Mouse (Mus musculus) cerebral cortex, adult 2 months (tissue): ENCODE results near the gene Exd2.

Experiments
- WGBS: fragments of 180-500 bp; shearing (Covaris S2); methylation state at CpG from one replicate; pipeline ENCODE4 v1.1.7; 2018; 5-methylcytosine and 5-hydroxymethylcytosine counted together

Exd2 gene

DNA sequence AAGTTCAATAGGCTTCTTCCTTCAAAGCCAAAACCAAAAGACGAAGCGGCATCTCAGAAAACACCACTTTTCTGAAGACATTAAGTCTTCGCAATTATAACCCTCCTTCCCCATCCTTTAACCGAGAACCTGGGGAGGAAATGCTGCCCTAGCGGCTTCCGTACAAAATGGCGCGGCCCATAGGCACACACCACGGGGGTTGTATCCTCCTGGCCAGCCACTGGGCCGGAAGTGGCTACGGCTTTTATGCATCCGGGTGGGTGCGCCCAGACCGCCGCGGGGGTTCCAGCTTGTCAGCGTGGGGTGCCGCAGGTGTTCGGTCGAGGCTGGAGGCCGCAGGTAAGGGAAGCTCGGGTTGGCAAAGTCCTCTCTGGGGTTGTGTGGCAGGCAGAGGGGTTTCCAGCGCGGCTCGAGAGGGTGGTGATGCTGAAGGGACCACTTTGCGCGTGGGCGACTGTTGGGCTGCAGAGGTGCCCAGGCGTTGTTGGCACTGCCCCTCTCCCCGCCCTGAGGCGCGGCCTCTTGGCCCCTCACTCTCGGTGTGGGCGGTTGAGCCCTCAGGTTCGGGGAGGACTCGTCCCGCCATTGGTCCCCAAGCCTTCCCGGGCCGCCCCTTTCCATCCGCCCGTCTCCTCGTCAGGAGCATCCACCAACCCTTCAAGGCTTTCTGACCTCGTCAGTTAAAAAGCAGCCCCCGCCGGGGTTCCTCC lies at the start of gene Exd2:
Exd2 (plus strand) TSS at position 154 of the 710 bp plus-strand sequence.
- WGBS, result under 1% methylated on average over 45 of the region's 45 CpGs

DNA sequence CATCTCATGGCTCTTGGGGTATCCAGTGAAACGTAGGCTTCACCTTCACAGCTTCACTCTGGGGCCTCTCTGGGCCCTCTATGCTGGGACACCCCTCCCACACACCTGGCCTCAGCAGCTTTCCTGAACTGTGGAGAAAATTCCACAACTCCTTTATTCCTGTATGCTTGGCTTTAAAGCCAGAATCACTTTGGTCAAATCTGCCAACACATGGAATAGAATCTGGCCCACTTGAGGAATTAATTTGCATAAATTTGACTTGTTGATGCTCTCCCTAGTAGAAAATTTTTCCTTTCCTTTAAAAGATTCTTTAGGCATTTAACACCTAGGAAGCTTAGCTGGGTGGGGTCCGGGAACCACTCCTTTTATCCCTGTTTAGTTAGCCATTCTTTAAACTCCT lies 47.8 kb upstream of the Exd2 start:
- 57% methylated on average over 2 of the region's 2 CpGs for WGBS

DNA sequence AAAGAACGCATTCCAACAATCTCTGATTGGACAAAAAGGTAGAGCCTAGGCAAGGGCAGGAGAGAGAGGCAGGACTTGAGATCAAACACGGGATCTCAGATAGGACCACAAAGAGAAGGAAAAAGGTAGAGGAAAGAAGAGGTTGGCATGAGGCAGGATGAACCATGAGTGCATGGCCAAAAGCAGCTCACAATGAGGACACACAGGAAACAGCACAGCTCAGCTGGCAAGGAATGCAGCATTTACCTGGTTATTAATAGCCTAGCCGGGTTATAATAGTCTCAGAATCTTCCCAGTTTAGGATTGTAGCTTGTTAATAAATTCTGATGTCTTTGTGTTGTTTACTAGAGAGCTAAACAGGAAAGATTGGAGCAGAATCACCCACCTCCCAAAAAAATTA lies 35.2 kb upstream of the Exd2 start:
- 78% methylated on average over 3 of the region's 3 CpGs for WGBS

DNA sequence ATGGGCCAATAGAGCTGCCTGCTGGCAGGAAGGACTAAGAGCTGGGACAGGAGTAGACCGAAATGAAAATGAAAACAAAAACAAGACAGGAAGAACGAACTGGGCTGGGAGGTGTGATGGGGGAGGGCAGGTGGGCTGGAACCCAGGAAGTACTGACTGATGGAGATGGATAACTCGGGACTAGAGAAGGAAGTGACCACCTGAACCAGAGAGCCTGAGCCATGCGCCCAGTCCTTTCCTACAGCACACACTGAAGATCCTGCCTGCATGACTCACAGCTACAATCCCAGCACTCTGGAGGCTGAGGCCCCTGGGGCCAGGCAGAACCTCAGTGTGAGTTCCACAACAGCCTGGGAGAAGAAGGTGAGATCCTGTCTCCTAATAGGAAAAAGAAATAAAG lies 29.6 kb upstream of the Exd2 start:
- 42% methylated on average over 4 of the region's 4 CpGs for WGBS

DNA sequence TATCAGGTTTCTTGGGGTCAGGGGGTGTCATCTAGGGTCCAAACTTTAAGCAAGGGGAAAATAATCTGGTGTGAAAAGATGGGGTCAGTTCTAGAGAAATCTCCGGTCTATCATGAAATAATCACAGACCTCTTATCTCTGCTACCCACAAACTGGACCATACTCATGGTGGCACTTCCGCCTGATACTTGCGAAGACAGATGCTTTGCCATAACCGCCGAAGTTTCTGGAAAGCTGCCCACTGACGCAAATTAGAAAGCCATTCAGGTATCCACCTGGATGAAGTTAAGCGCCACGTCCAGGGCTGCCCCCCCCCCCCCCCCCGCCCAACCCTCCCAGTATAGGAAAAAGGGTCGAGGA lies 28.3 kb upstream of the Exd2 start:
- 1% methylated on average over 10 of the region's 10 CpGs for WGBS

DNA sequence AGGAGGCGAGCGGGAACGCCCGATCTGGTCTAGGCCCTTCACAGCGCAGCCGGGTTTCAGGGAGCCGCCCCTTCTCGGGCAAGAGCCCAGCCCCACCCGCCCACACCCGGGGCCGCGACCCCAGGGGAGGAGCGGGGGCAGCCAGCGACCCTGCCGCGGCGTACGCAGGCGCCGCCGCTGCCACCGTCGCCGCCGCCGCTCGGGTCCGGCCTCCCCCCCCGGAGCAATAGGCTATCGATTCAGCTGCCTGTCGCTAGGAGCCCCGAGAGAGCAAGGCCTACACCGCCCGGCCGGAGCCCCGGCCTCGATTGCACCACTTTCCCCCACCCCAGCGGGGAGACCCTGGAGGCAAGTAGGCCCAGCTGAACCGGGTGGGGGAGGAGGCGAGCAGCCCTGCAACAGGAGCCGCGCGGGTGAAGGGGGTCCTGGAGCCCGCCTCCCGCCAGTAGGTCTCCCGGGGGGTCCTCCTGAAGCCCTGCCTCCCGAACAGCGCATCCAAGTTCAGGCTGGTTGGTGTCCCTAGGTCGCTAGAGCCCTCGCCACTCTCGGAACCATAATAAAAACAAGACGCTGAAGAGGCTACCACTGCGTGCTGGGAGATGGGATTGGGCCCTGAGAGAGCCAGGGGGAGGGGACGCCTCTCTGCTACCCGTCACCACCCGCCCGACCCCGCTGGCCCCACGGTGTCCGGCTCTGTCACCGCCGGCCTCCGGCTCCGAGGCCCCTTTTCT lies 27.8 kb upstream of the Exd2 start:
- whole genome bisulfite sequencing, result under 1% methylated on average over 62 of the region's 64 CpGs

DNA sequence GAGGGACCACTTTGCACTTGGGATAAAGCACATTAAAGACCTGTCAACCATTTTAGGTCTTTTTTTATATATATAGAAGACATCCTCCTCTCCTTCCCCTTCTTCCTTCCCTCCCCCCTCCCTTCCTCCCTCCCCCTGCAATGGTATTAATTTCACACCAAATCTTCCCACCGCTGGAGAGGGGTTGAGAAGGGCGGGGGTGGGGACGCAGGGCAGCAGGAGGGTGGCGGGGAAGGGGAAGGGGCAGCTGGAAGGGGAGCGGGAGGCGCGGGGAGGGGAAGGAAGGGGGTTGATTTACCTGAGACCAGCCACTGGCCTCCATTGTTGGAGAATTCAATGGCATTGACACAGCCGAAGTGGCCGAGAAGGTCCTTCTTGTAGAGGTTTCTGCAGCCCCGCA lies 27.0 kb upstream of the Exd2 start:
- WGBS, result 0% methylated on average over 8 of the region's 10 CpGs

DNA sequence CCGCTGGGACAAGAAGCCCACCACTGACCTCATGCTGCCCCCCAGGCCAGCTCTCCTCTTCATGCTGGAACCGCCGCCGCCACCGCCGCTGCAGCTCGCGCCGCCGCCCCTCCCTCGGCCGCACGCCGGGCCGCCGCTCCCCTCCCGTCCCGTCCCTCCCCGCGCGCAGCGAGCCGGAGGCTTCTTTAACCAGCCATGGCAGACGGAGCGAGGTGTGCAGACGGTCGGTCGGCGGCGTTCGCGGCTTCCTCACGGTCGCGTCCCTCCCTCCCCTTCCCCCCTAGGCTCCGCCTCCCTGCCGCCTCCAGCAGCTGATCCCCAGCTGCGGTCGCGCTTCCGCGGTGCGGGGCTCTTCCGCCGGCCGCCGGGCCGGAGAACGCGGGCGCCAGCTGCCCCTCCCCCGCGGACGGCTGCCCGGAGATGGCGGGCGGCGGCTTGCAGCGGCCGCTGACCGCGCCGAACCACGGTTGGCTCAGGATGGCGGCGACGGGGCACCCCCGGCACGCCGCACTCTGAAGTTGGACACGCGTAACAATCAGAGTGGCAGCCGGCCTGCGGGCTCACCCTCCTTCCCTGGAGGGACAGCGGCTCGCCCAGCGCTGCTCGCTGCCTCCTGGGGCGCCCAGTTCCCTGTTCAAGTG lies 26.4 kb upstream of the Exd2 start, which contains the start of gene Dcaf5:
Dcaf5 (minus strand) TSS at position 266 of the 641 bp plus-strand sequence.
- WGBS, result under 1% methylated on average over 77 of the region's 79 CpGs

DNA sequence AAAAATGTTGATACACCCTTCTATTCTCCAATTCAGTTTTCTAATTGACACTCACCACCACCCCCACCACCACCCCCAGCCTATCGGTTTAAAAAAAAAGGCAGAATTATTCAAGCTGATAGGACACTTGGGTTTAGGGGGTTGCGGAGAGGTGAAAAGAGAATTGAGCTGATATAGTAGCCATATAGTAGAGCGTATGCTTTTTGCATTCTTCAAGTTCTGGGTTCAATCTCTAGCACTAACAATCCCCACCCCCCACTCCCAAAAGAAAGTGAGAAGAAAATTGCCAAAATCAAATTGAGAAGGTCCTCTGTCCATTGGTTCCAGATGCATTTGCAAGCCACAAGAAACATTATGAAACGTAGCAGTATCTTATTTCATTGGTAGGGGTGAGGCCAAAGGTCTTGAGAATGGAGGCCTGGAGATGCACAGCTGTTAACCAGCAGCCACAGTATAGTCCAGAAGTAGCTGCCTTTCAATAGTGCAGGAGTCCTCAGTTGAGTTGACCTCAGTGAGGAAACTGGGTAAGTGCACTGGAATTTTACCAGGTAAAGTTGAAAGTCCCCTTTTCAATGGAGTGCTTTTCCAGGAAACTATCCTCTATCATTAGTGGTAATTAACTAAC lies 25.7 kb upstream of the Exd2 start:
- 52% methylated on average over 4 of the region's 4 CpGs for WGBS

DNA sequence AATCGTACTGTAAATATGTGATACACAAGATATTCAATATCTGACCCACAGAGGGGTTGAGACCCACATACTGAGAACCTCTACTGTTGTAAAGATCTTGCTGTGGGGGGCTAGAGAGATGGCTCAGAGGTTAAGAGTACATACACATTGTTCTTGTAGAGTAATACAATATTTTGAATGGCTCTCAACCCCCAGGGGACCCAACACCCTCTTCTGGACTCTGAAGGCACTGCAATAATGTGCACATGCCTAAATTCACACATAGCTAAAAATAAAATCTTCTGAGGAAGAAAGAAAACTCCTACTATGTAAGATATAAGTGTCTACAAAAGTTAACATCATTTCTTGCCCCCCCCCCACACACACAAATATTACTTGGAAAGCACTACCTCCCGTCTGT lies 21.9 kb upstream of the Exd2 start:
- 83% methylated on average over 2 of the region's 2 CpGs for WGBS

DNA sequence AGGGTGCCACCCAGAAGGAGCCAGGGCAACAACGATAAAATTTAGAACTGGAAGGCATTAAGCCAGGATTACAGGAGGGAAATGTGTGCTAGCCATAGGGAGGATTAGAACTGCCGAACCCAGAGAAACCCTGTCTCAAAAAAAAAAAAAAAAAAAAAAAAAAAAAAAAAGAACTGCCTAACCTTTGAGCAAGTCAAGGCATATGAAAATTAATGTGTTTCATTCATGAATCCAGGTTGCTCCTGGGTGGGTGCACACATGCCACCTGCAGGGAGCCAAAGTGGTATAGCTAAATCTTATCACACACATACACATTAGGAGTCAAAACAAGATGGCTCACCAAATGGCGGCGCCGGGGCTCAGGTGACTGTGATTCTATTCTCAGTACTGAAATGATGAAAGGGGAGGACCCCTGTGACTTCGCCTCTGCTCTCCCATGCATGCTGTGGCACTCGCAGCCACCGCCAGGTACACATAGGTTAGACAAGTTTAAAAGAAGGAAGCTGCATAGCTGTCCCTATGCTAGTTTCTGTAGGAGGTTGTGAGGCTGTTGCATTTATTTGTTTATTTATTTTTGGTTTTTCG lies 18.3 kb upstream of the Exd2 start:
- WGBS, result 87% methylated on average over 9 of the region's 9 CpGs

DNA sequence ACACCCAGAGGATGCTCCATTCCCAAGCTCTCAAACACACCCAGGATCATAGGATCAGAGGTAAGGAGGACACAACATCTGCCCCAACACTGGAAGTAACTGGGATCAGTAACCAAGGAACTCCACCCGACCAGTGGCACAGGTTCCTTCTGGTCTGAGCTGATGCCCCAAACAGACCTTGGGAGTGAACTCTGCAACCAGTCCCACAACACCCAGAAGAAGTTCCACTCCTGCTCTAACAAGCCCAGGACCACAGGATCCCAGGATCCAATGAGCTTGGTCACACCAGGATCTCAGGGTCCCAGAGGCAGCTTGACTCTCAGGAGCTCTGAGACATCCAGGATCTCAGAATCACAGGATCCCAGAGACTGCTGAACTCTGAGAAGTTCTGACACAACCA lies 9.4 kb upstream of the Exd2 start:
- 89% methylated on average over 1 of the region's 1 CpGs for WGBS

DNA sequence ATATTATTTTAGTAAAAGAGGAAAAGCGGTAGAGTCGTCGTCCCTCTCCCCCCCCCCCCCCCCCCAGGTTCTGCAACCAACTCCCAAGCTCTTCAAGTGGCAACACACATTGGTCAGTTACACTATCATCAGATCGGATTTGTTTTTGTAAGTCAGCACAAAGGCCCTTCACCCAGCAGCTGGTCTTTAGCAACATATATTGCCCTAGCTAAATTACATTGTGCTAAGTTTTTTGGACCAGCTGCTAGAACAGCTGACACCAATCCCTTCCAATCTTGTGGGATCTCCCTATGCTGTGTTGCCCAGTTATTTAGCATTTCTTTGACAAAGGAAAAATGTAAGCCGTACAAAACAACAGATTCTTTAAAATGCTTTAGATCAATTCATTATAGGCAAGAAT lies 4.9 kb upstream of the Exd2 start:
- 59% methylated on average over 5 of the region's 5 CpGs for WGBS

DNA sequence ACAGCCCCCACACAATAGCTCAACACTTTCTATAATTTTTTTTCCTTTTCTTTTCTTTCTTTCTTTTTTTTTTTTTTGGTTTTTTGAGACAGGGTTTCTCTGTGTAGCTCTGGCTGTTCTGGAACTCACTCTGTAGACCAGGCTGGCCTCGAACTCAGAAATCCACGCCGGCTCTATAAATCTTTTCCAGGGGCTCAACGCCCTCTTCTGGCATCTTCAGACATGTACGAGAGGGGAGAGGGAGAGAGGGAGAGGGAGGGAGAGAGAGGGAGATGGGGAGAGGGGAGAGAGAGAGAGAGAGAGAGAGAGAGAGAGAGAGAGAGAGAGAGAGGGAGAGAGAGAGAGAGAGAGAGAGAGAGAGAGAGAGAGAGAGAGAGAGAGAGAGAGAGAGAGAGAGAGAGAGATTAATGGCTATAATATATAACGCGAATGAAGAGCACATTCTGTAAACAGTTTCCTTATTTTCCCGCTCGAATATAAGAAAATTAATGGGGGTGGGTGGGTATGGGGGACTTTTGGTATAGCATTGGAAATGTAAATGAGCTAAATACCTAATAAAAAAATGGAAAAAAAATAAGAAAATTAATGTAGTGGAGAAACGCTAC lies 501 bp upstream of the Exd2 start:
- WGBS, result 7% methylated on average over 10 of the region's 10 CpGs

DNA sequence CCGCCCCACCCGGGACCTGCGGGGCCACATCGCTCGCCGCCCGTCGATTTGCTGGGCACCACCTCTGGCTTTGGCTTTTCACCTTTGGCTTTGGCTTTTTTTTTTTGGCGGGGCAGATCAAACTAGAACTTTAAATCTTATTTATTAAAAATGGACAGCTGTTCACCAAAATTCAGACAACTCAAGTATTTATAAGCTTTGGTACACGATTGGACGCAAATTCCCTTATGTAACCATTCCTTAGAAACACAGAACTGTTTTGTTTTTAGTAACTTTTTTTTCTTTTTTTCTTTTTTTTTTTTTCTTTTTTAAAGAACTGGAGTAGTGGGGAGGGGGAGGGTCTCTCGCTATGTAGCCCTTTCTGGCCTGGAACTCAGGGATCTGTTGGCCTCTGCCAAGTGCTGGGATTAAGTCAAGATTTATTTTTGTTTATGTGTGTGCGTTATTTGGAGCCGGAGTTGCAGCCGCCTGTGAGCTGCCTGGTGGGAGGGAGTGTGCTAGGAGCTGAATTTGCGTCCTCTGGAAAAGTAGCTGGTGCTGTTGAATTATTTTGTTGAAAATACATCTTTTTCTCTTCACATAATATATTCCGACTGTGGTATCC lies 873 bp downstream of the Exd2 start:
- under 1% methylated on average over 17 of the region's 17 CpGs for WGBS

DNA sequence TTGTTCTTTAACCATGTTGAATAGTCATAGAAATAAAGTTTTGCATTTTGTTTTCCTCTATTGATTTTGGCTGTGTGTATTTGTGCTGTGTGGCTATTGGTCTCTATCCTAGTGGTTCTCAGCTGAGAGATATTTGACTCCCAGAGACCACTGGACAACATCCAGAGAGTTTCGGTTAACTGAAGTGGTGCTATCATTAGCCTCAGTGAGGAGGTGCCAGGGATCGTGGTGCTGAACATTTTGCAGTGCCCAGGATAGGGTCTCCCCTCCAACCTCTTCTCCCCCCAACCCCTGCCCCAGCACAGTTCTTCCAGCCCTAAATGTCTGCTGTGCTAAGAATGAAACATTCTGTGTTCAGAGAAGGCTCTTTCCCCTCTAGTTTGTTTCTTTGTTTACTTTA lies 7.3 kb downstream of the Exd2 start:
- 61% methylated on average over 2 of the region's 2 CpGs for WGBS

DNA sequence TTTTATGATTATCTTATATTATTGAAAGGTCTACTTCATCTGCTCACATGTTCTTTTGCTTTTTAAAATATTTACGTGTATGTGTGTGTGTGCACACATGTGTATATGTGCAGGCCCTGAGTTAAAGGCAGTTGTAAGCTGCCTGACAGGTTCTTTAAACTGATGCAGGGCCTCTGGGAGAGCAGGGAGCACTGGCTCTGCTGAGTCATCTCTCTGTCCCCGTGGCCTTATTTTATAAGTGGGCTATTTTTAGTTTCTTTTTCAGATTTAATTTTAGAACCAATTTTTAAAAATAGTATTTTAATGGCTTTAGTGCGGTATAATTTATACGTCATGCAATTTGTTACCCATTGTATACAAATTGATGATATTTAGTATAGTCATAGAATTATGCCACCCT lies 9.0 kb downstream of the Exd2 start:
- WGBS, result 54% methylated on average over 4 of the region's 4 CpGs

DNA sequence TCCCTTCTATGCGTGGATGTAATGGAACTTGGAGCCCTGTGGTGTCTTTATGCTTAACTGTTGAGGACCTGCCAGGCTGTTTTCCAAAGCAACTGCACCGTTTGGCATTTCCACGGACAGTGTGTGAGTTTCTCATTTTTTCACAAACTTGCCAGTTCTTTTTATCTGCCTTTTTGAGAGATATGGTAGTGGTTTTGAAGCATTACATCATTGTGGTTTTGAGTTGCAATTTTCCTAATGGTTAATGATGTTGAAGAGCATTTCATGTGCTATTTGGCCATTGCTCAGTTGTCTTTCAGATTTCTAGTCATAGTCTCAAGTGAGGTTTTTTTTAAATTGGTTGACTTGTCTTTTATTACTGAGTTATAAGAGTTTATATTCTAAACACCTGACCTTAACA lies 10.8 kb downstream of the Exd2 start:
- 72% methylated on average over 3 of the region's 3 CpGs for WGBS

DNA sequence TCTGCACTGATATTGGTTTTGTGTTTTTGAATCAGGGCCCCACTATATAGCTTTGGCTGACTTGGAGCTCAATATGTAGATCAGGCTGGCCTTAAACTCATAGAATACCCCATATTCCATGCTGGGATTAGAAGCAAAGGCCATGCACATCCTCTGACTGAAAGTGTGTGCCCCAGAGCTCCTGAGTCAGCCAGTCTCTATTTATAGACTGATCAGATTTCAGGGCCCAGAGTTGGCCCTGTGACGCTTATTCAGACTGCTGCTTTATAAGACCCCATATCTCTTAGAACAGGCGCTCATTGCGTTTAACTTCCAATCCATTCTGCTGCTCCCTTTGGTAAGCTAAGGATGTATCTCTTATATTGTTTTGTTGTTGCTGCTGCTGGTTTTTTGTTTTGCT lies 17.1 kb downstream of the Exd2 start:
- WGBS, result 77% methylated on average over 3 of the region's 3 CpGs

DNA sequence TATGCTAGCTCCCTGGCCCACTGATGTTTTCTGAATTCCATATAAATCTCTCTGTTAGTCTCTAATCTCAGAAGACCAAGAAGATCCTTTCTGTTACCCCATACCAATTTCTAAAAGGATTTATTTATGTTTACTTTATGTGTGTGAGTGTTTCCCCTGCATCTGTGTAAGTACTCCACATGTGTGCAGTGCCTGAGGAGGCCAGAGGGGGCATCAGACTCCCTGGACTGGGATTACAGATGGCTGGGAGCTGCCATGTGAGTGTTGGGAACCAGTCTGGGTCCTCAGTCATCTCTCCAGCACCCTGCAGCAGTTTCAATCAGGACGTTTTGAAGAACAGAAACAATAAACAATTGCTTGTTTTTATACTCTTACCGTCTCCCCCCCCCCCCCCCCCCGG lies 20.5 kb downstream of the Exd2 start:
- 52% methylated on average over 3 of the region's 3 CpGs for WGBS

DNA sequence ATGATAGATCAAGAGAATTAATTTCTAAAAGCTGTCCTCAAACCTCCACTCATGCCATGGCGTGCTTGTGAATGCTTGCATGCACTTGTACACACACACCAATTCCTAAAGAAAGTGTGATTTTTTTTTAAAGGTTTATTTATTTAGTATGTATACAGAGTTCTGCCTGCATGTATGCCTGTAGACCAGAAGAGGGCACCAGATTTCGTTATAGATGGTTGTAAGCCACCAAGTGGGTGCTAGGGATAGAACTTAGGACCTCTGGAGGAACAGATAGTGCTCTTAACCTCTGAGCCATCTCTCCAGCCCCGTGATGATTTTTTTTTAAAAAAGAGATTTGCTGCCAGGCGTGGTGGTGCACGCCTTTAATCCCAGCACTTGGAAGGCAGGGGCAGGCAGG lies 30.4 kb downstream of the Exd2 start:
- 96% methylated on average over 5 of the region's 5 CpGs for WGBS
